Comparison of ENCODE assay signal across 9 mouse cellular contexts in genomic region chr5:36736009-36736408, GRCm38 (mm10). TPM values are rescaled to one million over a fixed set of nuclear protein-coding genes. Genes with fewer than 3 reads are reported as not detected.
DNase-seq lines count a peak whose midpoint lies in the region; ATAC-seq and TF ChIP-seq lines count a peak whose summit lies in the region.
"Had no signal": no experiment of that assay in that cellular context is flagged by ENCODE, and none has a peak within 500 bp of the region (broad histone marks: within the 10 kb centered on the region; RNA-seq: fewer than 3 reads in every experiment).

No protein-coding gene starts in this region.

- WGBS in heart, embryonic 10.5 days: 63% methylated on average over 8 of the region's 8 CpGs
- WGBS in liver, embryonic 15.5 days (ENCODE audit: insufficient replicate concordance): 21% methylated on average over 8 of the region's 8 CpGs
- 77% methylated on average over 8 of the region's 8 CpGs for WGBS in midbrain, embryonic 16.5 days

- DNase-seq in heart, embryonic 10.5 days (ENCODE audit: low spot score): peak; percentile 92
- no peak for DNase-seq in heart, adult 8-10 months (ENCODE audit: low spot score)
- DNase-seq in MEL-GATA-1-ER (ENCODE audit: extremely low read depth, low read depth): peak; percentile 96
- peak; percentile 94 for DNase-seq in c-Kit-positive CD71-positive TER-119-negative erythroid progenitor cells, embryonic 14.5 days (ENCODE audit: low read depth)
- DNase-seq in left cerebral cortex, adult 2 months (ENCODE audit: extremely low spot score in 1 of 2, low spot score in 2 of 2): no peak
- no peak for DNase-seq in left cerebral cortex, adult 18-20 months (ENCODE audit: low spot score in 2 of 2)
- DNase-seq: kidney, adult 8-10 months had no signal

- intact Hi-C loops in left cerebral cortex, adult 2 months (cut with DNase I): no loop called here

- no peaks in the 10 kb centered on the region for H3K36me3 ChIP-seq in heart, embryonic 10.5 days
- H3K36me3 ChIP-seq in liver, embryonic 15.5 days (replicated peaks): no peaks in the 10 kb centered on the region
- no peaks in the 10 kb centered on the region for H3K36me3 ChIP-seq in midbrain, embryonic 16.5 days (ENCODE audit: control insufficient read depth, insufficient read depth, low read length)

- peak overlapping the region; percentile 48 for H3K9ac ChIP-seq in liver, embryonic 15.5 days
- no peak overlapping the region for H3K9ac ChIP-seq in midbrain, embryonic 16.5 days (ENCODE audit: low read depth, low read length)

- no peak overlapping the region for H3K4me3 ChIP-seq in heart, embryonic 10.5 days
- peak overlapping the region; percentile 43 for H3K4me3 ChIP-seq in liver, embryonic 15.5 days (replicated peaks)
- H3K4me3 ChIP-seq in midbrain, embryonic 16.5 days (ENCODE audit: low read depth, low read length): no peak overlapping the region
- H3K4me3 ChIP-seq in left cerebral cortex, adult 2 months: no peak overlapping the region

- TF ChIP-seq CTCF in left cerebral cortex, adult 2 months (IDR thresholded peaks at IDR 0.05): no peak

- H3K27ac ChIP-seq in heart, embryonic 10.5 days: no peak overlapping the region
- peak overlapping the region; percentile 93 for H3K27ac ChIP-seq in liver, embryonic 15.5 days (replicated peaks)
- H3K27ac ChIP-seq in midbrain, embryonic 16.5 days (ENCODE audit: low read length): no peak overlapping the region
- H3K27ac ChIP-seq in left cerebral cortex, adult 2 months: no peak overlapping the region

- H3K27me3 ChIP-seq in heart, embryonic 10.5 days (ENCODE audit: insufficient read depth, poor library complexity, severe bottlenecking): no peaks in the 10 kb centered on the region
- H3K27me3 ChIP-seq in liver, embryonic 15.5 days: no peaks in the 10 kb centered on the region
- H3K27me3 ChIP-seq in midbrain, embryonic 16.5 days (ENCODE audit: control insufficient read depth, insufficient read depth, low read depth, low read length): no peaks in the 10 kb centered on the region

- H3K9me3 ChIP-seq in heart, embryonic 10.5 days: no peaks in the 10 kb centered on the region
- no peaks in the 10 kb centered on the region for H3K9me3 ChIP-seq in liver, embryonic 15.5 days (replicated peaks)
- no peaks in the 10 kb centered on the region for H3K9me3 ChIP-seq in midbrain, embryonic 16.5 days (replicated peaks; ENCODE audit: control insufficient read depth, low read length, poor library complexity, severe bottlenecking)

- peak; percentile 81 for ATAC-seq in liver, embryonic 15.5 days (ENCODE audit: insufficient read depth)
- ATAC-seq in midbrain, embryonic 16.5 days: no peak

- H3K4me2 ChIP-seq in liver, embryonic 15.5 days: peak overlapping the region; percentile 72
- H3K4me2 ChIP-seq in midbrain, embryonic 16.5 days (ENCODE audit: low read length): no peak overlapping the region

- H3K4me1 ChIP-seq in heart, embryonic 10.5 days: peaks cover 44% of the 10 kb centered on the region
- peaks cover 91% of the 10 kb centered on the region for H3K4me1 ChIP-seq in liver, embryonic 15.5 days (replicated peaks)
- no peaks in the 10 kb centered on the region for H3K4me1 ChIP-seq in midbrain, embryonic 16.5 days (ENCODE audit: control insufficient read depth, insufficient read depth, low read length)

RNA-seq across cellular contexts. Expression of gene Bloc1s4, which starts 12.4 kb away (rescaled TPM):
- 19.5 and 27.1 TPM in 2 replicates for polyA plus RNA-seq in heart, embryonic 10.5 days (2016; fragmentation: Nextera tagmentation; extraction: Ambion mirVana)
- 10 to 100 TPM; 10.6 to 11.4 (median 11.3) TPM for total RNA-seq in heart, adult 8-10 months (2022)
- polyA plus RNA-seq in liver, embryonic 15.5 days (2015; fragmentation: Nextera tagmentation; extraction: Ambion mirVana): 15.9 and 16.3 TPM in 2 replicates
- polyA plus RNA-seq in midbrain, embryonic 16.5 days (2015; fragmentation: Nextera tagmentation; extraction: Ambion mirVana): 29.0 and 29.3 TPM in 2 replicates
- 10 to 100 TPM; 19.3 to 19.7 TPM for total RNA-seq in left cerebral cortex, adult 2 months (2021)
- total RNA-seq in left cerebral cortex, adult 18-20 months (2021): 10 to 100 TPM; 17.5 to 19.6 TPM

RNA-seq across cellular contexts. Expression of gene D5Ertd579e, which starts 40.2 kb away (rescaled TPM):
- polyA plus RNA-seq in heart, embryonic 10.5 days (2016; fragmentation: Nextera tagmentation; extraction: Ambion mirVana): 25.5 and 33.7 TPM in 2 replicates
- 10 to 100 TPM; 89.7 to 97.8 (median 92.7) TPM for total RNA-seq in heart, adult 8-10 months (2022)
- 22.1 and 22.2 TPM in 2 replicates for polyA plus RNA-seq in liver, embryonic 15.5 days (2015; fragmentation: Nextera tagmentation; extraction: Ambion mirVana)
- polyA plus RNA-seq in midbrain, embryonic 16.5 days (2015; fragmentation: Nextera tagmentation; extraction: Ambion mirVana): 40.6 and 43.5 TPM in 2 replicates
- 100 to 1,000 TPM in 1 of 2 experiments, 10 to 100 TPM in 1; 93.9 to 111 TPM for total RNA-seq in left cerebral cortex, adult 2 months (2021)
- total RNA-seq in left cerebral cortex, adult 18-20 months (2021): 10 to 100 TPM; 91.9 to 94.7 TPM

Comparison
In these comparisons a context has a peak if more than half of its experiments do, and no peak if none do; other contexts are left out.
1. DNase-seq: peak in heart, embryonic 10.5 days (single experiment), MEL-GATA-1-ER (single experiment) and c-Kit-positive CD71-positive TER-119-negative erythroid progenitor cells, embryonic 14.5 days (single experiment); none in heart, adult 8-10 months (single experiment), left cerebral cortex, adult 2 months (0 of 2) and left cerebral cortex, adult 18-20 months (0 of 2).